Mouse (Mus musculus) liver, postnatal 0 days (tissue): ENCODE measurements at regions not wholly inside any gene's neighbourhood (a gene's known extent, or its start where the extent isn't known, plus 50 kb on each side); places are given as distances from the start of the nearest gene placed in this dataset.

Experiments used
- CTCF ChIP-seq: sonication (generic); IDR thresholded peaks from 2 replicates; pipeline ENCODE4 v1.5.1; 2016; ENCODE audit warnings: antibody characterized with exemption, low read depth
- EP300 ChIP-seq: IDR thresholded peaks from 2 replicates; pipeline ENCODE4 v1.6.1; 2016; ENCODE audit warnings: antibody characterized with exemption, low read depth, mild to moderate bottlenecking

DNA sequence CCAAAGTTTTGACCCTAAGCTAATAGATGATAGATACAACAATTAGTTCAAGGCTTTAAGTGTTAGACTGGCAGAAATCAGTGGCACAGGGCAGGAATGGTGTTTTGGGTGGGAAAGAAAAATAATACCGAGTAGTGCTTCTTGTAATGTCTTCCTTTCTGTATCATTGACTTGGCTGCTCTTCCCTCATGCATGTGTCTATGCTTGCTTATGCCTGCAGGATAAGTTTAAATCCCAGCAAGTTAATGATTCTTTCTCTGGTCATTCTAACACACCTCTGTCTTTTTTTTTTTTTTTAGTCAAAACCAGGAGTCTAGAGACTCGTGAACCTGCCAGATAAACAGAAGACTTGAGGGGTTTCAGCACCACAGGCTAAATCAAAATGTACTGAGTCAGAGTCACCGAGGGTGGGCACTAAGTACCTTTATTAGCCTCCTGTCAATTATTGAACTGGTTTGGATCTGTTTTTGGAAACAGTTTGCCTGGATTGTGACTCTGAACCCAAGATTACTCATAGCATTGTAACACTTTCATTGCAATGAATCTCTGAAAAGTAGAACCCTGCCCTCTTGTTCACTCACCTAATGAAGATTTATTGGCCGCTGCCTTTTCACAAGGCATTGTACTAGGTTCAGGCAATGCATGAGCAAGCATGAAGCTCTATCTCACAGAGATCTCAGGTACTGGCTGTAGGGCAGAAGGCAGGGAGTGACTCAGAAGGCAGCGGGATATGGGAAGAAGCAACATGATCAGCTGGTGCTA is 374.8 kb upstream of the A1bg start:
- TF ChIP-seq CTCF (no peak), EP300 (no peak)
